Mouse (Mus musculus) natural killer cell, adult 2 months (primary cell): ENCODE measurements around the gene Tbx6.

Experiments
- DNase-seq, 2 experiments: peaks; one replicate each; pipeline ENCODE4 v3.0.0; 2022; ENCODE audit warnings: low spot score in 2 of 2

Gene Tbx6

GRCm38 (mm10) chr7:126780971-126781635 is at the start of gene Tbx6:
Gene Tbx6, plus strand, starts transcription at chr7:126781483.
- DNase-seq, result no peak

GRCm38 (mm10) chr7:126736122-126736521 is 45.2 kb upstream of the Tbx6 start:
- no peak for DNase-seq

DNA sequence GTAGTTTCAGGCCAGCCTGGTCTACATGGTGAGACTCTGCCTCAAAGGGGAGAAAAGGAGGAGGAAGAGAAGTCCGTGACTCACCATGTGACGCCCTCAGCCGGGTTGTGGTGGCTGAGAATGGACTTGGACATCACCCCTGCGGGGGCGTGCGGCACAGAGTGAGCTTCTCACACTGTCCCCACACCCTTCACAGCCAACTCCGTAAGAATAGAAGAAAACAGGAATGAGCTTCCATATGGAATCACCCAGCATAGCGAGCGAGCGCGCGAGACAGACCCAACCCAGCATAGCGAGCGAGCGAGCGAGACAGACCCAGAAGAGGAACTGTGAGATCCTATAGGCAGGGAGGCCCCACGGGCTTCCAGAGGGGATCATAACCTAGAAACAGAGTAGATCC is 41.7 kb upstream of the Tbx6 start:
- DNase-seq, result no peak

GRCm38 (mm10) chr7:126740132-126740735 is 41.0 kb upstream of the Tbx6 start:
- DNase-seq, result no peak

DNA sequence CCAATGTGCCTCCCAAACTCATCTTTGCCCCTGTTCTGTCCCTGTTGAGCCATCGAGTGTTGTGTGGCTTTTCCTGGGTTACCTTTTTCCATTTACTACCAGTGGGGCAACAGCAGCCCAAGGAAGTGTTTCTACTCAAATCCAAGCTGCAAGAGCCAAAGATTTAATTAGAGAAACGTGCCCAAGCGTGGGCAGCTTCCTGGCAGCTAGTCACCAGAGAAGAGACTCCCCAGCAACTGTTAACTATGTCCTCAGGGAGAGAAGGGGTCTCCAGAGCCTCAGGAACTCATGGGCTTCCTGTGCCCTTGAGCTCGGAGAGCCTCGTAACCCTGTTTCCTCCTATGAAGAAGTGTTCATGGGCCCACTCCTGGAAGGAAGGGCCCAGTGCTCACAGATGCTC is 40.3 kb upstream of the Tbx6 start:
- DNase-seq, result no peak

GRCm38 (mm10) chr7:126741452-126741851 is 39.8 kb upstream of the Tbx6 start:
- no peak for DNase-seq

- no peak for DNase-seq
Measured at GRCm38 (mm10) chr7:126741964-126742482, 39.3 kb upstream of the Tbx6 start.

GRCm38 (mm10) chr7:126746066-126746465 is 35.2 kb upstream of the Tbx6 start:
- peak in 1 of 2 experiments; percentile 8 for DNase-seq

GRCm38 (mm10) chr7:126746798-126747197 is 34.5 kb upstream of the Tbx6 start:
- DNase-seq, result no peak

DNA sequence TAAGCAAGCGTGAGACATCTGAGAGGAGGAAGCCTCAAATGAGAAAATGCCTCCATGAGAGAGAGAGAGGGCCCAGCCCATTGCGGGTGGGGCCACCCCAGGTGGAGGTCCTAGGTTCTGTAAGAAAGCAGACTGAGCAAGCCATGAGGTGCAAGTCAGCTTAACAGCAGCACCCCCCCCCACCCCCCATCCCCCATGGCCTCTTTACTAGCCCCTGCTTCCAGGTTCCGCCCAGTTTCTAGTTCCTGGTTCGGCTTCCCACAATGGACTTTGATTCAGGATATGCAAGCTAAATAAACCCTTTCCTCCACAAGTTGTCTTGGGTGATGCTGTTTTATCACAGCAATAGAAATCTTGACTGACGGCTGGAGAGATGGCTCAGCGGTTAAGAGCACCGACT is 32.5 kb upstream of the Tbx6 start:
- DNase-seq, result no peak

DNA sequence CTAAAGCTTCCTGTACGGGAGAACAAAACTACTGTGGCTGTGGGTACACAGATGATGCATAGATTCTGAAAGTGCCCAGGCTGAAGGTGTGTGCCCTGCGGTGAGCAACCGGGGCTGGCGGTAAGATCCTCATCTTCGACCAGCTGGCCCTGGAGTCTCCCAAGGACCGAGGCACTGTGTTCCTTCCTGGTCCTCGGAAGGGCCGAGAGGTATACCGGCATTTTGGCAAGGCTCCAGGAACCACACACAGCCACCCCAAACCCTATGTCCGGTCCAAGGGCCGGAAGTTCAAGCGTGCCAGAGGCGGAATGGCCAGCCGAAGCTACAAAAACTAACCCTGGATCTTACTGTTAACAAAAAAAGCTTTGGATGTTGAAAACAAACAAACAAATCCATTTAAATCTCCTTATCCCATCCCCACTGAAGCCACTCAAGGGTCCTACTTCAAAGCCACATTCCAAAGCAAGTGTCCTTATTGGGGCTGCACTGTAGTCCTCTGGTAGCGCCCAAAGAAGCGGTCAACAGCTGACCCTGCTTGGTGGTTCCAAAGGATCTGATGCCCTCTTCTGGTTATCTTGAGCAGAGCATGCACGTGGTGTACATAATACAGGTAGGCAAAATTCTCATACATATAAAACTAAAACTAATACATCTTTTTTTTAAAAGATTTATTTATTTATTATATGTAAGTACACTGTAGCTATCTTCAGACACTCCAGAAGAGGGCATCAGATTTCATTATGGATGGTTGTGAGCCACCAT is 31.5 kb upstream of the Tbx6 start:
- no peak for DNase-seq

DNA sequence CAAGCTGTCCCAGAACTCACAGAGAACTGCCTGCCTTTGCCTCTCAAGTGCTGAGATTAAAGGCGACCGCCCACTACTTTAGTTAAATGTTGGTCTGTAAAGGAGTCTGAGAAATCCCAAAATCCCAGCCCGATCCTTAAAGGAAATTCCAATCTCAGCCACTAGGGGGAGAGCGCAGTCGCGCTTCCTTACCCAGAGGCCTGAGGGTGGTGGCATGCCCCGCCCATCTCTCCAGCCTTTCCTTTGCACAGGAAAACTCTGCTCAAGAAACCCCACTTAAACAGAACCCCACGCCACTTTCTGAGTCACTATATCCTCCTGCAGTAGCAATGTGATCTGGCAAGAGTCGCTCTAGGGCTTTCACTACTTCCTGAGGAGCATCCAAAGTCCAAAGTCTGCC is 26.4 kb upstream of the Tbx6 start:
- DNase-seq, result peak; percentile 42 to 60

DNA sequence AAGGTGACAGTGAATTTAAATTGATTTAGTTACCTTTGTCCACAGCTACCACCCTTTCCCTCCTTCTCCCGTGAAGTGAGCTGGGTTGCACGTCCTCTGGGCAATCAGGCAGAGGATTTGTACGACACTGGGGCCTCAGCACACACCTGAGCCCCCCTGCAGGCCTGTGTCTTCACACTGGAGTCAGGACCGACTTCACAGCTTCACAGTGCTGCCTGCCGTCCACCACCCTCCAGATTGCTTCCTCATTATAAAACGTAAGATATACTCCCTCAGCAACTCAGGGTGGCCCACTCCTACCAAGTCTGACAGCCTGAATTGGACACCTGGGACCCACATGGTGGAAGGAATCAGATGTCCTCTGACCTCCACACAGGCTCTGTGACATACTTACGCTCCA is 22.7 kb upstream of the Tbx6 start:
- no peak for DNase-seq

DNA sequence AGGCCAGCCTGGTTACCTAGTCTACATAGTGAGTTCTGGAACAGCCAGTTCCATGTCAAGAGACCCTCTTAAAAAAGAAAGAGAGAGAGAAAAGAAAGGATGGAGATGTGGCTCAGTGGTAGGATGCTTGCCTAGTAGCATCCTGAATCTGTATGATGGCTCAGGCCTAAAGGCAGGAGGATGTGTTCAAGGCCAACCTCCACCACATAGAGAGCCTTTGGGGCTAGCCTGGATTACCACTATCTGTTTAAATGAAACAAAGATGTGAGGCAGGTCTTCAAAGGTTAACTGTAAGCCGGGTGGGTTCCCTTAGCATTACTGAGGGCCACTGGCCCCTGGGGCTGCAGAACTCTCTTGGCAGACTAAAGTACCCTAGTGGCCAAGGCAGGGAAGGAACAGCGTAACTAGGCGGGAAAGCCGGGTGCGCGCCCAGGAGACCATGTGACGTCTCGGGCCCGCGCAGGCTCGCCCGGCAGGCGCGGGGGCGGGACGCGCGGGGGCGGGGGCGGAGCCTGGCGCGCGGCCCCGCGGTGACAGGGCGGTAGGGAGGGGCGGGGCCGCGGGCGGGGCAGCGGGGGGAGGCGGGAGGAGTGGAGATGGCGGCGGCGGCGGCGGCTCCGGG is 22.1 kb upstream of the Tbx6 start, which contains the start of gene Mapk3:
Gene Mapk3, plus strand, starts transcription at position 552 of the 622 bp plus-strand sequence.
- peak; percentile 89 to 93 for DNase-seq

- no peak for DNase-seq
Measured at GRCm38 (mm10) chr7:126759672-126760390, 21.5 kb upstream of the Tbx6 start.

- DNase-seq, result no peak
Measured at GRCm38 (mm10) chr7:126760391-126760802, 20.9 kb upstream of the Tbx6 start.

DNA sequence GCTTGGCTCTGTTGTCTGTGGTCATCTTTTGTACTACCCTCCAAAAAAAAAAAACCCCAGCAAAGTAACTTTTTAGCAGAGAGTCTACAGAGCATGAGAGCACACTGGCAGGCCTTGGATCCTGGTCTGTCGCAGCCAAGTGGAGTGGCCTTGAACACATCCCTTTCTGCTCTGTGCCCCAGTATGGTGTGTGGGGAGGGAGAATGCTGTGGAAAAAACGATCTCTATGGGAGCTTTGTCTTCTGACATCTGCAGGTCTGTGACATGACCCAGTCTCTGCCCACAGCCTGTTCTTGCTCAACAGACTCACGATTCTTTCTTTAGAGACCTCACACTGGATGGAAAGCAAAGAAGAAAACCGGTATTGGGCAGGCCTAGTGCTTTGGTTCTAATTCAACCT is 20.3 kb upstream of the Tbx6 start:
- DNase-seq, result no peak

- no peak for DNase-seq
Measured at GRCm38 (mm10) chr7:126761529-126762067, 19.7 kb upstream of the Tbx6 start.

DNA sequence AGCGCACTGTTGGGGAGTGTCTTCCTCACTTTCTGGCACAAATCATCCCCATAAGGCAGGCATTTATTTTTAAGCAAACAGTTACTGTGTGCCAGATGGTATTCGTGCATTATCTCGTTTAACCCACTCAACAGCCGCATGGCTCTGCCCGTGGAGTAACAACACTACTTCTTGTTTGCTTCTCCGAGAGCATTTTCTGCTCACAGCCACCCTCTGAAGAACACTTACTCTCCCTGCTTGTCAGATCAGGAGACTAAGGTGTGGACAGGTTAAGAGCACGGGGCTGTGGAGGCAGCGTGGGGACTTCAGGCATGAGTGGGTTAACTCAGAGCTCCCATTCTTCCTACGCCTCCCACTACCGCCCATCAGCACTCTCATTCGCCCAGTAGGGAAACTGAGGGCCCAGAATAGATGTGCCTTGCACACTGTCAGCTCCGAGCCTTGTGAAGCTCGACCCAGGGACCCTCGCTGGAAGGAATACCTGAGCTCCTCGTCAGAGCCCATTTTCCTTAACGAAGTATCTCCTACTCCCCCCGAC is 18.7 kb upstream of the Tbx6 start:
- DNase-seq, result no peak

DNA sequence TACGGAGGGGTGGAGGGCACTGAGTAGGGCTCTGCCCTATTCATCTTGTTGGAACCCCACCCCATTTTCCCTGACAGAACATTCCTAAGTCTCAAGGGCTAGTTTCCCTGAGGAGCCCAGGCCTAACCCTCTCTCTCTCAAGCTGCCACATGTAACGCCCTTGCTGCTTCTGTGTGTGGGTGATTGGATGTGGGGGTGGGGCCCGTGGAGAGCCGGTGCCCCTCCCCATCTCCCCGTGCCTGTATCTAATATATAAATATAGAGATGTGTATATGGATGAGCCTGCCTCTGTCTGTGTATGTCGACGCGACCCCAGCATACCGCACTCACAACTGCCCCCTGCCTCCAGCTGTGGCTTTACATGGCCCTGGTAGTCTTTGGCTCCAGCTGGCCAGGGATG is 15.7 kb upstream of the Tbx6 start:
- DNase-seq, result no peak

DNA sequence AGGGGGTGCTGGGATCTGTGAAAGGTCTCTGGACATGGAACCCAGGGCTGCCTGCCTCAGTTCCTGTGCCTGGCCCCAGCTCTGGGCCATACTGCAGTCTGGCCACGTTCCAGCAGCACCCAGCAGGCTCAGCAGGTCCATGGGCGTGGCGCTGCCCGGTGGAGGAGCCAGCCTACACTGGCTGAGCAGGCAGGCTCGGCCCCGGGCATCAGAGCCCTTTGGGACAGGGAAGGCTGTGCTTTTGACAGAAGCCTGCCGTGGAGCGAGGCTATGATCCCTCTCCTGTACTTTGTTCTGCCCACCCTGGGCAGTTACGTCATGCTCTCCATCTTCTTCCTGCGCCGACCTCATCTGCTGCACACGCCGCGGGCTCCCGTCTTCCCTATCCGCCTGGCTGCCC is 15.1 kb upstream of the Tbx6 start, which contains the start of gene Gdpd3:
Gene Gdpd3, plus strand, starts transcription at position 134 of the 400 bp plus-strand sequence.
- no peak for DNase-seq
